Mouse (Mus musculus): Measurements from ENCODE around the gene Smad1.

The Smad1 gene

GRCm38 (mm10) chr8:79305941-79306340 lies 93.4 kb downstream of the Smad1 start:
- no peak for DNase-seq (ENCODE audit: extremely low read depth, low read depth, low spot score)

- DNase-seq (ENCODE audit: extremely low read depth, low read depth, low spot score): no peak
Observed at GRCm38 (mm10) chr8:79301548-79301947, 97.8 kb downstream of the Smad1 start.

GRCm38 (mm10) chr8:79299704-79300103 lies 99.6 kb downstream of the Smad1 start:
- DNase-seq (ENCODE audit: extremely low read depth, low read depth, low spot score): no peak

GRCm38 (mm10) chr8:79297763-79298162 lies 101.6 kb downstream of the Smad1 start:
- DNase-seq (ENCODE audit: extremely low read depth, low read depth, low spot score): no peak

- no peak for DNase-seq (ENCODE audit: extremely low read depth, low read depth, low spot score)
Observed at GRCm38 (mm10) chr8:79295276-79296105, 103.8 kb downstream of the Smad1 start.

- no peak for DNase-seq (ENCODE audit: extremely low read depth, low read depth, low spot score)
Observed at GRCm38 (mm10) chr8:79294610-79295275, 104.6 kb downstream of the Smad1 start, which contains the start of gene Mmaa. Gene Mmaa (minus strand): TSS chr8:79294937.

GRCm38 (mm10) chr8:79293841-79294240 lies 105.5 kb downstream of the Smad1 start:
- DNase-seq (ENCODE audit: extremely low read depth, low read depth, low spot score): no peak

GRCm38 (mm10) chr8:79292712-79293264 lies 106.5 kb downstream of the Smad1 start:
- no peak for DNase-seq (ENCODE audit: extremely low read depth, low read depth, low spot score)

- no peak for DNase-seq (ENCODE audit: extremely low read depth, low read depth, low spot score)
Observed at GRCm38 (mm10) chr8:79289592-79289991, 109.7 kb downstream of the Smad1 start.

- DNase-seq (ENCODE audit: extremely low read depth, low read depth, low spot score): no peak
Observed at GRCm38 (mm10) chr8:79288681-79289080, 110.6 kb downstream of the Smad1 start.

All from fat pad, adult 2 months (tissue).